Mouse (Mus musculus) monocyte, adult 5-6 weeks (primary cell): ENCODE measurements at regions not wholly inside any gene's neighbourhood (a gene's known extent, or its start where the extent isn't known, plus 50 kb on each side); places are given as distances from the start of the nearest gene placed in this dataset.

Source experiments
- ATAC-seq: fragments of 153-309, 156-312 bp; replicated peaks from 2 replicates; pipeline ENCODE4 v1.8.0; 2017; ENCODE audit warnings: mild to moderate bottlenecking; ENCODE audit not compliant: low TSS enrichment, insufficient number of reproducible peaks, severe bottlenecking, poor library complexity, low FRiP score

GRCm38 (mm10) chr2:128523425-128524108 lies 67.4 kb upstream of the Spdye4c start:
- ATAC-seq: no peak

GRCm38 (mm10) chr2:128526100-128526499 lies 64.9 kb upstream of the Spdye4c start:
- no peak for ATAC-seq

GRCm38 (mm10) chr2:128526883-128527344 lies 64.1 kb upstream of the Spdye4c start:
- no peak for ATAC-seq

- no peak for ATAC-seq
Measured at GRCm38 (mm10) chr2:128536294-128536693, 54.7 kb upstream of the Spdye4c start.

- no peak for ATAC-seq
Measured at GRCm38 (mm10) chr2:128537425-128537824, 53.6 kb upstream of the Spdye4c start.

GRCm38 (mm10) chr2:128538736-128539135 lies 52.3 kb upstream of the Spdye4c start:
- no peak for ATAC-seq
